Comparison of ENCODE assay signal across 8 mouse cellular contexts in the genomic region with DNA sequence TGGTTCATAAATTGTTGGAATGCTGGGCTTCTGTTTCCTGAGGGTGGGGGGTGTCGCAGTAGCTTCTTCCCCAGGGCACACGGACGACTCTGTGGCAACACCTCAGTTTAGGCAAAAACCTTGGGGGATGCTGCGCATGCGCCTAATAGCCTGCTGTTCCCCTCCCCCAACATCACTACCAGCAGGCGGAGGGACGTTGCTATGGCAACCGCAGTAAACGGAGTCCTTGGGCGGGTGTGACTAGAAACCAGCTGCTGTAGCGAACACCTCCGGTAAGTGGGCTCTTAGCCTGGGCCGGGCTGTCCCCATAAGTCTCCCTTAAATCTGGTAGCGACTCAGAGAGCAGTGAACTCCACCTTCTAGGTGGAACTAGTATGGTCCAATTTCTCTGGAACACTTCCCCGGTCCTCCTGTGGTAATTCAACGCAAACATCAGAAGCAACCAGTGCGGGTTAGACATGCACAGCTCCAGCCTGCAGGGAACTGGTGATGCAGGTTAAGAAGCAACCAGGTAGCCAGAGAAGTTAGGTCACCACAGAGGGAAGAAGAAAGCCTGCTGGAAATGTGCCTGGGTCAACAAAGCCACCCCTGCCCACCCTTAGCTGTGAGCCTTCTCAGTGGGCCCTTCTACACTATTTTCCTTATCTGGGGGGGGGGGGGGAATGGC. TPM values are rescaled to one million over a fixed set of nuclear protein-coding genes. Genes with fewer than 3 reads are reported as not detected.
DNase-seq lines count a peak whose midpoint lies in the region; ATAC-seq and TF ChIP-seq lines count a peak whose summit lies in the region.

A gene (plus strand): TSS at position 220 of the 667 bp plus-strand sequence.

- DNase-seq in c-Kit-positive CD71-negative TER-119-negative erythroid progenitor cells, embryonic 14.5 days (ENCODE audit: low read depth), result peak; percentile 63
- peak; percentile 94 for DNase-seq in forebrain, embryonic 11.5 days (ENCODE audit: low spot score)
- DNase-seq in heart, postnatal 36 days, result peak; percentile 8 to 17
- peak; percentile 25 for DNase-seq in large intestine, adult 2 months (ENCODE audit: low read depth, low spot score)
- peak; percentile 45 to 51 (median 50) for DNase-seq in liver, embryonic 14.5 days (ENCODE audit: low read depth in 3 of 3, low spot score in 3 of 3)
- peak; percentile 91 for DNase-seq in neural tube, embryonic 11.5 days (ENCODE audit: low spot score)
- DNase-seq in testis, postnatal 10 days (ENCODE audit: low spot score), result peak; percentile 82

- no peak for TF ChIP-seq CTCF in E14TG2a.4 (conservative IDR thresholded peaks at IDR 0.05; ENCODE audit: low read length)
- peak; percentile 20; the same call in 1 of the 2 replicates for TF ChIP-seq CTCF in liver, embryonic 14.5 days (IDR thresholded peaks at IDR 0.05; ENCODE audit: low read depth)

- ATAC-seq in forebrain, embryonic 11.5 days (replicated peaks; ENCODE audit: low FRiP score), result peak; percentile 93
- ATAC-seq in liver, embryonic 14.5 days (ENCODE audit: insufficient read depth), result peak; percentile 61
- peak; percentile 89 for ATAC-seq in neural tube, embryonic 11.5 days (ENCODE audit: insufficient read depth, low FRiP score, low TSS enrichment)

- peaks cover 36% of the 10 kb centered on the region for H3K4me1 ChIP-seq in E14TG2a.4 (replicated peaks; ENCODE audit: low read depth, low read length)
- H3K4me1 ChIP-seq in forebrain, embryonic 11.5 days (replicated peaks; ENCODE audit: control insufficient read depth, insufficient read depth, low read length), result peaks cover 10% of the 10 kb centered on the region; the same call in 1 of the 2 replicates
- H3K4me1 ChIP-seq in liver, embryonic 14.5 days (replicated peaks; ENCODE audit: control insufficient read depth in 2 of 2, insufficient read depth in 2 of 2, low read length in 1 of 2), result peaks cover 0 to 6% of the 10 kb centered on the region in 2 experiments; a peak in 2 of 4 replicates
- peaks cover 2% of the 10 kb centered on the region; the same call in 1 of the 2 replicates for H3K4me1 ChIP-seq in neural tube, embryonic 11.5 days (ENCODE audit: control insufficient read depth, insufficient read depth, low read length)

- WGBS in forebrain, embryonic 11.5 days, result 2% methylated on average over 17 of the region's 17 CpGs
- 4% methylated on average over 17 of the region's 17 CpGs for WGBS in large intestine, adult 2 months
- WGBS in liver, embryonic 14.5 days (ENCODE audit: insufficient replicate concordance), result 6% methylated on average over 17 of the region's 17 CpGs
- WGBS in neural tube, embryonic 11.5 days, result under 1% methylated on average over 17 of the region's 17 CpGs

- H3K9me3 ChIP-seq in E14TG2a.4 (ENCODE audit: low read length), result no peaks in the 10 kb centered on the region
- H3K9me3 ChIP-seq in forebrain, embryonic 11.5 days (ENCODE audit: control insufficient read depth, low read length), result no peaks in the 10 kb centered on the region
- H3K9me3 ChIP-seq in liver, embryonic 14.5 days (ENCODE audit: control insufficient read depth, low read length), result no peaks in the 10 kb centered on the region
- H3K9me3 ChIP-seq in neural tube, embryonic 11.5 days (ENCODE audit: control insufficient read depth, low read length), result no peaks in the 10 kb centered on the region

- intact Hi-C loops in heart, postnatal 36 days (cut with DNase I), result no loop called here

- H3K27ac ChIP-seq in forebrain, embryonic 11.5 days (ENCODE audit: low read depth, low read length), result no peak within 1 kb of the TSS
- H3K27ac ChIP-seq in liver, embryonic 14.5 days, result no peak within 1 kb of the TSS
- no peak within 1 kb of the TSS for H3K27ac ChIP-seq in neural tube, embryonic 11.5 days (ENCODE audit: low read depth, low read length)

- H3K27me3 ChIP-seq in E14TG2a.4 (ENCODE audit: insufficient read depth, low read length), result no peaks in the 10 kb centered on the region
- no peaks in the 10 kb centered on the region for H3K27me3 ChIP-seq in forebrain, embryonic 11.5 days (ENCODE audit: control insufficient read depth, insufficient read depth, low read length)
- no peaks in the 10 kb centered on the region for H3K27me3 ChIP-seq in liver, embryonic 14.5 days (ENCODE audit: control insufficient read depth, insufficient read depth, low read length)
- no peaks in the 10 kb centered on the region for H3K27me3 ChIP-seq in neural tube, embryonic 11.5 days (ENCODE audit: control insufficient read depth, insufficient read depth, low read length)

- peak within 1 kb of the TSS; percentile 50; the same call in 1 of the 2 replicates for H3K9ac ChIP-seq in forebrain, embryonic 11.5 days (ENCODE audit: low read length)
- no peak within 1 kb of the TSS for H3K9ac ChIP-seq in liver, embryonic 14.5 days (replicated peaks)
- H3K9ac ChIP-seq in neural tube, embryonic 11.5 days (ENCODE audit: low read length), result peak within 1 kb of the TSS; percentile 45

- H3K4me3 ChIP-seq in E14TG2a.4 (replicated peaks; ENCODE audit: low read length), result peak within 1 kb of the TSS; percentile 67
- peak within 1 kb of the TSS; percentile 22; the same call in 1 of the 2 replicates for H3K4me3 ChIP-seq in forebrain, embryonic 11.5 days (ENCODE audit: low read depth, low read length)
- peak within 1 kb of the TSS in 1 of 2 experiments; percentile 17; a peak in 2 of 4 replicates for H3K4me3 ChIP-seq in liver, embryonic 14.5 days (ENCODE audit: insufficient read depth in 1 of 2, low read depth in 2 of 2, low read length in 2 of 2)
- peak within 1 kb of the TSS; percentile 19 for H3K4me3 ChIP-seq in neural tube, embryonic 11.5 days (ENCODE audit: low read depth, low read length)

- H3K36me3 ChIP-seq in E14TG2a.4 (ENCODE audit: insufficient read depth, low read length), result no peaks in the 10 kb centered on the region
- H3K36me3 ChIP-seq in forebrain, embryonic 11.5 days (ENCODE audit: control insufficient read depth, insufficient read depth, low read length), result no peaks in the 10 kb centered on the region
- H3K36me3 ChIP-seq in liver, embryonic 14.5 days (replicated peaks; ENCODE audit: control insufficient read depth, insufficient read depth, low read depth), result no peaks in the 10 kb centered on the region
- H3K36me3 ChIP-seq in neural tube, embryonic 11.5 days (ENCODE audit: control insufficient read depth, insufficient read depth, low read length), result no peaks in the 10 kb centered on the region

- peak within 1 kb of the TSS; percentile 48 for H3K4me2 ChIP-seq in forebrain, embryonic 11.5 days (ENCODE audit: low read depth, low read length, severe bottlenecking)
- H3K4me2 ChIP-seq in liver, embryonic 14.5 days (ENCODE audit: low read depth), result peak within 1 kb of the TSS; percentile 21
- H3K4me2 ChIP-seq in neural tube, embryonic 11.5 days (ENCODE audit: low read depth), result peak within 1 kb of the TSS; percentile 50

- no peak for TF ChIP-seq EP300 in liver, embryonic 14.5 days (IDR thresholded peaks at IDR 0.05; ENCODE audit: low read depth)

RNA-seq across cellular contexts. Expression of the gene that starts here (rescaled TPM):
- polyA plus RNA-seq in forebrain, embryonic 11.5 days (2014; fragmentation: Nextera tagmentation; extraction: Ambion mirVana), result 1.5 and 1.9 TPM in 2 replicates
- total RNA-seq in heart, postnatal 36 days (2021), result not detected
- not detected in 2 replicates for polyA plus RNA-seq in large intestine, adult 2 months (2012; rRNA removed)
- polyA plus RNA-seq in liver, embryonic 14.5 days (2012; rRNA removed), result 0.19 and 0.59 TPM in 2 replicates
- 0.24 and 0.47 TPM in 2 replicates for polyA plus RNA-seq in liver, embryonic 14.5 days (2014; fragmentation: Nextera tagmentation; extraction: Ambion mirVana)
- 0.44 and 0.95 TPM in 2 replicates for polyA plus RNA-seq in neural tube, embryonic 11.5 days (2014; fragmentation: Nextera tagmentation; extraction: Ambion mirVana)

Comparison
In these comparisons a context has a peak if more than half of its experiments do, and no peak if none do; other contexts are left out.
1. Peak in DNase-seq in heart, postnatal 36 days; RNA of the gene not detected or under 1 TPM.
2. Peak in DNase-seq in large intestine, adult 2 months; RNA of the gene not detected or under 1 TPM.
3. Peak in DNase-seq, ATAC-seq and H3K4me2 ChIP-seq in liver, embryonic 14.5 days; RNA of the gene not detected or under 1 TPM.
4. Peak in DNase-seq, ATAC-seq, H3K4me3 ChIP-seq, H3K9ac ChIP-seq and H3K4me2 ChIP-seq in neural tube, embryonic 11.5 days; RNA of the gene not detected or under 1 TPM.
5. DNase-seq: peak in every context shown above with its lines; median percentile 94 in forebrain, embryonic 11.5 days; 91 in neural tube, embryonic 11.5 days; 82 in testis, postnatal 10 days; 63 in c-Kit-positive CD71-negative TER-119-negative erythroid progenitor cells, embryonic 14.5 days; 50 in liver, embryonic 14.5 days; 25 in large intestine, adult 2 months; 12 in heart, postnatal 36 days.